Mouse (Mus musculus) thymus, postnatal 25 days (tissue): ENCODE measurements around the gene Gm9573.

Source experiments
- DNase-seq: peaks from one replicate; pipeline ENCODE4 v3.0.0; 2022

The Gm9573 gene

GRCm38 (mm10) chr17:35626537-35626936 is at the start of gene Gm9573:
Gm9573 (minus strand) TSS chr17:35626637.
- DNase-seq = no peak

- DNase-seq = peak; percentile 90
Measured at GRCm38 (mm10) chr17:35673416-35674035, 47.1 kb upstream of the Gm9573 start, which contains the start of gene Gtf2h4. Gtf2h4 (minus strand) TSS chr17:35673739.

DNA sequence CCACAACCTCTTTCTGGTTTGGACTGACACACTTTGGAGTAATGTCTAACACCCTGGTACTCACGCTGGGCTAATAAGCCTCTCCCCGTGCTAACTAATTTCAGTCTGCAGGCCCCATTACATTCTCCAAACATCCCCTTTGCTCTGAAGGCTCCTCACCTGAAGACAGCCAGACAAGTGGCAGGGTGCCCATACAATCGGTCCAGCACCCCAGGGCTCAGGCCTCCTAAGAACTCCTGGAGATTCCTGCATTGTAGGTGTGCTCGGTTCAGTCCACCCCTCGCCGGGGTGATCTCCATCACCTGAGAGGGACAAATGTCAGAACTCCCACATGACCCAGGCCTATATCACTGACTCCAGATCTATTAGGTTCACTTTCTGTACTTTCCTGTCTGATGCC is 46.1 kb upstream of the Gm9573 start:
- peak; percentile 54 for DNase-seq

- DNase-seq = peak; percentile 80
Measured at GRCm38 (mm10) chr17:35671846-35672245, 45.4 kb upstream of the Gm9573 start.

DNA sequence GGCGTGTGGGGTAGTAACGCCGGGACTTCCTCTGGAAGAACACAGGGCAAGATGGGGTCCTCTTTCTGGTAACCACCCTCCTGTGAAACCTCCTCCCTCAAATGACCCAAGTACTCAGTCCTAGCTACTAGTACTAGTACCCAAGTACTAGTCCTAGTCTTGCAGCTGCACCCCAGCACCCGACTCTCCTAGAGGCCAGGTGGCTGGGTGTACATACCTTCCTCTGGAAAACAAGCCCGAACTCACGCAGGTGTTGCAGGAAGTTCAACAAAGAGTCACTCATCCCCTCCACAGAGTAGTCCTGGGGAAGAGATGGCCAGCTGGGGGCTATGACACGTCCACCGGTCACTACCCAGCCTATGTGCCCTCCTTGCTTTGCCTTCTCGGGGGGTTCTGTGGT is 43.3 kb upstream of the Gm9573 start:
- peak; percentile 51 for DNase-seq

DNA sequence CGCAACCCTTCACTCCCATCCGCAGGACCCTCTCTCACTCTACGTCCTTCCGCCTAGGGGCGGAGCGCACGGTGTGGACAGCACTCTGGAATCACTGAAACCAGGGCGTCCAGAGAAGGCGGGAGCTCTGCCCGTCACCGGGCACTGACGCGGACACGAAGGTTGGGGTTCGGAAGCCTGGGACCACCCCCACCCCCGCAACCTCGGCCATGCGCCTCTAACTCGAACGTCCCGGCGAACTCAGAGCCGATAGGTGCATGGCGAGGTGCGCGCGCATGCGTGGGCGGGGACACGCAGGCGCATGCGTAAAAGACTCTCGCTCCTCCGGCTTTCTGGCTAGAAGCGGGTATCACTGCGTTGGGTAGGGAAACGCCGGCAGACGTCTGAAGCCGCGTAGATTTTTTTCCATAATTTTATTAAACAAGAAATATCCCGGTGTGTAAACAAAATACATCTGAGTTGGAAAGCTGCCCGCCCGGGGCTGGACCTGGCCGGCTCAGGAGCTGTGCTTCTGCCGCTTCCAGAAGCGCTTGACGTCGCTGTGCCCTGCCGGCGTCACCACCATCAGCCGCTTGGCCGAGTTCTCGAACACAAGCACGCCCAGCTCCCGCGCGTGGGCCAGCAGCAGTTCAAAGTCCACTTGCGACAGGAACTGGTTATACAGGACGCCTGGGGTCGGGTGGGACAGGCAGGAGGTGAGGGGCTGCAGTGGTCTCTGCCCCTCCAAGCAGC is 41.1 kb upstream of the Gm9573 start, which contains the start of gene Vars2:
Gene Vars2, minus strand, starts transcription at position 259 of the 732 bp plus-strand sequence.
- peak; percentile 98 for DNase-seq

- no peak for DNase-seq
Measured at GRCm38 (mm10) chr17:35666851-35667256, 40.4 kb upstream of the Gm9573 start.

- peak; percentile 64 for DNase-seq
Measured at GRCm38 (mm10) chr17:35665957-35666515, 39.6 kb upstream of the Gm9573 start.

- DNase-seq = no peak
Measured at GRCm38 (mm10) chr17:35653086-35653485, 26.6 kb upstream of the Gm9573 start.

DNA sequence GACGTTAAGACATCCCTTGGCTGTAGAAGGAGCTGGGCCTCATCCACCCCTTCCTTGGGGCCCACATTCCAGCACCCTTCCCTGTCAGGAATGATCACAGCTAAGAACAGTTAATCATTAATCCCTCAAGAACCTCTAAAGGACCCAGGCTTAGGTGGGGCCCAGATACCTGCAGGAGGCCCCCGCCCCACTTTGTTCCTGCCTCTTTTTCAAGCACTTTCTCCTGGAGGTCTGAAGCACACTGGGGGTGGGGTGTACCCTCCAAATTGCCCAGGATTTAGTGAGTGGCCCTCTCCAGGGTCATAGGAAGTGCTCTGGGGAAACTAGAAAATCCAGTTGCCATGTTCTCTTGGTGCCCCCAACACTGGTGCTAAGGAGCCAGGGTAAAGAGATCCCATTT is 23.0 kb upstream of the Gm9573 start:
- no peak for DNase-seq

DNA sequence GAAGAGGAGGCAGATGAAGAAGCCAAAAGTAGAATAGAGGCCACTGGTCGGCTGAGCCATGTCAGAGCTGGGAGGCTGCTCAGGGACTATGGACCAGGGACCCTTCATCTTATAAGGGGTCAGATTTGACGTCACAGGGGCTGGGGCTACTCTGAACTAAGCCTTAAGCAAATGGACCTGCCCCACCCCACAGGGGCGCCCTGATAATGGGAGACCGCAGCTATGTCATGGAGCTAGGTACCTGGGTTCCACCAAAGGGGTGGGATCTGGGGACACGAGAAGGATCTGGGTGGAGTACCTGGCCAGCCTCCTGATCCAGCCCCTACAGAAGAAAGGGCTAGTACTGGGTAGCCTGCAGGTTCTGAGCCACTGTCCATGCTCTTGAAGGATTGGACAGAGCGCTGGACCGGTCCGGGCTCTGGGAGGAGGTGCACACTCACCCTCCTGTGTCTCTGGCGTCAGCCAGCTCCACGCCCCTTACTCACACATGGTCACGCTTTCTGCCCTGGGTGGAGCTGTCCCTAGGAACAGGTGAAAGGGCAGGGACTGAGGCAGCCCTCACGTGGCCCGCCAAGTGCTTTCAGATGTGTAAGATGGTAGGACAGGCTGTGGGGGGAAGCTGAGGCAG is 17.3 kb upstream of the Gm9573 start, which contains the start of gene Mucl3:
Gene Mucl3, minus strand, starts transcription at position 87 of the 628 bp plus-strand sequence.
- DNase-seq = no peak

DNA sequence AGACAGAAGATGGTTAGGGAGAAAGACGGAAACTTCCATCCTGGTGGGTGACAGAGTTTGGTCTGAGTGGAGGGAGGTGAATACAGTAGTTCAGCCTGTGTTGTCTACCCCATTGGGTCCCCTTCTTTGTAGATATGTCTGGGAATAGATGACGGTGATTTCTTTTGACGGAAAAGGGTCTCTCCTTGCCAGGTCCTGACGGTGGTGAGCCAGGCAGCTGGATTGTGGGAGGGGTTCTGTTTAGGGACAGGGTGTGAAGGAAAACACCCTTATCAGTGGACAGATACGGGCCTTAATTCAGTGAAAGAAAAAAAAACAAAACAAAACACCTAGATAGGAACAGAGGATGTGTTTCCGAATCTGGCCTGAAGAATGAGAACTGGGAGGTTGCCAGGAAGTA is 12.9 kb upstream of the Gm9573 start:
- no peak for DNase-seq

DNA sequence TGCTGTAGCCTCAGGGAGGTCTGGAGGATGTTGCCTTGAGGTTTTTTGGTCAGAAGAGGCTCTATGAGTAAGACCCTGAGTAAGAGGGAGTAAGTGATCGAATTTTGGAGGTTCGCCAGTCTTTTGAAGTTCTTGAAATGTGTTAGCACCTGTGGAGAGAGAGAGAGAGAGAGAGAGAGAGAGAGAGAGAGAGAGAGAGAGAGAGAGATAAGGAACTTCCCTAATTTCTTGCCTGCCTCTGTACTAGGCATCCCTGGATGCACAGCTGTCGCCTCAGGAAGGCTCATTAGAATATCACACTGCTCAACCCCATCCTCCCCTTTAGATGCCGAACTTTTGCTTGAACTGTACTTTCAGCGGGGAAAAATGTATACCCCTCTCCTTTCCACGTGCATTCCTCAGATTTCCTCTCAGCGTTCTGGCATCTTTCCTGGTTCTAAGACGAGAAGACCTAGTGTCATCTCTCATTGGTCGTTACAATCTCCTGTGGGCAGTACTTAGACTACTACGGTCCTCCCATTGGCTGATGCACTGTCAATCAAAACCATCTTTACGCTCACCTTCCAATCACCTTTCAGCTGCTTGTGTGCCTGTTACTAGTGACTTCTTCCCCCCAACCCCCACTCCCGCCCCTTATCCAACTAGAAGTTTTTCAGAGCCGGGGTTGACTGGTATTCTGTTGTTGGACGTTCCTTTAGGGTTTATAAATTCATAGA is 12.2 kb upstream of the Gm9573 start:
- peak; percentile 66 for DNase-seq

GRCm38 (mm10) chr17:35636363-35636762 is 9.9 kb upstream of the Gm9573 start:
- peak; percentile 28 for DNase-seq

GRCm38 (mm10) chr17:35635699-35636111 is 9.3 kb upstream of the Gm9573 start:
- peak; percentile 73 for DNase-seq

GRCm38 (mm10) chr17:35635202-35635601 is 8.8 kb upstream of the Gm9573 start:
- DNase-seq = no peak

GRCm38 (mm10) chr17:35633992-35634391 is 7.6 kb upstream of the Gm9573 start:
- DNase-seq = peak; percentile 24

- DNase-seq = no peak
Measured at GRCm38 (mm10) chr17:35617127-35617526, 9.3 kb downstream of the Gm9573 start.

DNA sequence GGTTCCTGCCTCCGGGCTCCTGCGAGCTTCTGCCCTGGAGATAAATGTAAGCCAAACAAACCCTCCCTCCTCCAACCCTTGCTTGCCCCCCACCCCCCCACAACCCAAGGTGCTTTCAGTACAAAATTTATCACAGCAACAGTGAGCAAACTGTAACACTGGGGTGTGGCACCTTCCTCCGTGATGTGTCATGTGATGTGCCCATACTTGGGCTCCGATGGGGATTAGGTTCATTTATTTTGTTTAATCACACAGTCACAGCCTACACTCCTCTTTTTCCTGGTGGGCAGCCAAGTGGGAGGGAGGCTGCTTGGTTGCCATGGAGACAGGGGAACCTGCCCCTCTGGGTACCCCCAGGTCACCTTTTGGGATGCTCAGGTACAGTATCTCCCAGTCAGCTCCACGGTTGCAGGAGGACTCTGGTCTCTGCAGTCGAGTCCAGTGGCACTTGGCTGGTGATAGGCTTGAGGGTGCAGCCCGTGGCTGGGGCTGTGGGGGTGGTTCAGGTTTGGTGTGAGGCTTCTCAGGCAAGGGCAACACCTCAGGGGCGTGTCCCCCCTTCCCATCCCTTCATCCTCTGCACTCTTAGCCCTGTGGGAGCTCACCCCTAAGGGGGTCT is 24.6 kb downstream of the Gm9573 start:
- DNase-seq = no peak

- no peak for DNase-seq
Measured at GRCm38 (mm10) chr17:35601249-35601648, 25.2 kb downstream of the Gm9573 start, which contains the start of gene Sfta2. Sfta2 (plus strand) TSS chr17:35601549.

GRCm38 (mm10) chr17:35597399-35597798 is 29.0 kb downstream of the Gm9573 start:
- DNase-seq = no peak

DNA sequence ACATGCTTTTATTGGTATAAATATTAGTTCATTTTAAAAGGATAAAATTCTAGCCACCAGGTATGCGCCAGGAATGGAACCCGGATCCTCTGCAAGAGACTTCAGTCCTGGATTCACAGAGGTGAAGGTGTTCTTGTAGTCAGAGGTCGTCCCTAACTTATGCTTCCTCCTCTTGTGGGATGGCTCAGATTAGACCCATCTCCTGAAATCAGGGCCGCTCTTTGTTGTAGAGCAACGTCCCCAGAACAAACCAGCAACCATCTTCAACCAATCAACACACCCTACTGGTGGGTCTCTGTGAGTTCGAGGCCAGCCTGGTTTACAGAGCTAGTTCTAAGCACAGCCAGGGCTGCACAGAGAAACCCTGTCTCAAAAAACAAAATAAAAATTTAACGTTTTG is 32.0 kb downstream of the Gm9573 start:
- DNase-seq = no peak
